ENCODE assay signal across 17 mouse cellular contexts in the genomic region with DNA sequence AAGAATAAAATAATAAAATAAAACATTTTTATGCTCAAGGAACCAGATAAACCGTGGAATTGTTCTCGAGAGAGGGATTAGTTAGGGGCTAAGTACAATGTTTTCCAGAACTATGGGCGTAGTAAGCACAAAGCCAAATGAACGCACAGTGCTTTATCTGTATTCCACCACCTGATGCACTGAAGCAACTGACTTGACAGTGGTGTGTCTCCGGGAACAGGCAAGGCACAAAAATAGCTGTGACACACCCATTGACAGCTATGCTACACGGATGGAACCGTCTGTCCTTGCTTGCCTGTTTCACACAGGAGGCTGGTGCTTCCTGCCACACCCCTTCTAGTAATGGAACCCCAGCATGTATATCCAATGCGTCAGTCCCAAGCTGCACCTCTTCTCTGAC. TPM values are rescaled to one million over a fixed set of nuclear protein-coding genes. Genes with fewer than 3 reads are reported as not detected.
A peak's percentile ranks its signal among the peaks of the same experiment; 100 is the strongest.
DNase-seq lines count a peak whose midpoint lies in the region; ATAC-seq and TF ChIP-seq lines count a peak whose summit lies in the region.
"Had no signal": no experiment of that assay in that cellular context is flagged by ENCODE, and none has a peak within 500 bp of the region (broad histone marks: within the 10 kb centered on the region; RNA-seq: fewer than 3 reads in every experiment).

No protein-coding gene starts in this region.

- peak overlapping the region; percentile 87; the same call in 1 of the 2 replicates for H3K27ac ChIP-seq in kidney, embryonic 15.5 days
- peak overlapping the region; percentile 89 for H3K27ac ChIP-seq in limb, embryonic 10.5 days
- H3K27ac ChIP-seq in liver, embryonic 12.5 days, result peak overlapping the region; percentile 49
- no peak overlapping the region for H3K27ac ChIP-seq in cerebellum, adult 2 months (ENCODE audit: insufficient read depth, low read length)
- no peak overlapping the region for H3K27ac ChIP-seq in heart, embryonic 10.5 days
- H3K27ac ChIP-seq: left cerebral cortex, adult 2 months; midbrain, embryonic 10.5 days had no signal

- TF ChIP-seq CTCF in cerebellum, adult 2 months (IDR thresholded peaks at IDR 0.05; ENCODE audit: borderline replicate concordance, insufficient read depth, low read depth, low read length), result no peak

- WGBS in kidney, embryonic 15.5 days, result 91% methylated on average over 8 of the region's 8 CpGs
- 86% methylated on average over 8 of the region's 8 CpGs for WGBS in limb, embryonic 10.5 days
- 31% methylated on average over 8 of the region's 8 CpGs for WGBS in liver, embryonic 12.5 days (ENCODE audit: insufficient replicate concordance)
- WGBS in cerebellum, adult 2 months, result 94% methylated on average over 8 of the region's 8 CpGs
- WGBS in heart, embryonic 10.5 days, result 68% methylated on average over 8 of the region's 8 CpGs

- DNase-seq in kidney, postnatal 36 days, result no peak
- no peak for DNase-seq in limb, embryonic 10.5 days (ENCODE audit: low spot score)
- no peak for DNase-seq in cerebellum, adult 2 months
- no peak for DNase-seq in heart, embryonic 10.5 days (ENCODE audit: low spot score)
- DNase-seq in heart, postnatal 4 days, result no peak
- DNase-seq: adrenal gland, postnatal 14 days; cerebellum, adult 8-10 months; heart, adult 18-20 months; lung, postnatal 14 days; thymus, adult 18-20 months had no signal

- H3K79me2 ChIP-seq in myocyte (ENCODE audit: control insufficient read depth, insufficient read depth), result no peaks in the 10 kb centered on the region

- ATAC-seq in kidney, embryonic 15.5 days (replicated peaks; ENCODE audit: low FRiP score), result no peak
- ATAC-seq in liver, embryonic 12.5 days, result peak; percentile 88

- H3K27me3 ChIP-seq in kidney, embryonic 15.5 days, result no peaks in the 10 kb centered on the region
- no peaks in the 10 kb centered on the region for H3K27me3 ChIP-seq in limb, embryonic 10.5 days (ENCODE audit: low read depth, poor library complexity, severe bottlenecking)
- H3K27me3 ChIP-seq in liver, embryonic 12.5 days (replicated peaks), result no peaks in the 10 kb centered on the region
- no peaks in the 10 kb centered on the region for H3K27me3 ChIP-seq in myocyte (ENCODE audit: control insufficient read depth, insufficient read depth, insufficient read length)
- no peaks in the 10 kb centered on the region for H3K27me3 ChIP-seq in cerebellum, adult 2 months (ENCODE audit: control insufficient read depth, insufficient read depth, low read length)
- no peaks in the 10 kb centered on the region for H3K27me3 ChIP-seq in heart, embryonic 10.5 days (ENCODE audit: insufficient read depth, poor library complexity, severe bottlenecking)

- H3ac ChIP-seq in myocyte (ENCODE audit: control insufficient read depth, insufficient read length), result no peak overlapping the region

- H3K4me3 ChIP-seq in kidney, embryonic 15.5 days (replicated peaks), result no peak overlapping the region
- no peak overlapping the region for H3K4me3 ChIP-seq in limb, embryonic 10.5 days
- H3K4me3 ChIP-seq in liver, embryonic 12.5 days, result no peak overlapping the region
- H3K4me3 ChIP-seq in myocyte, result no peak overlapping the region
- H3K4me3 ChIP-seq in cerebellum, adult 2 months (replicated peaks; ENCODE audit: insufficient read depth, low read depth, low read length), result no peak overlapping the region
- H3K4me3 ChIP-seq in heart, embryonic 10.5 days, result no peak overlapping the region
- H3K4me3 ChIP-seq: erythroblast, embryonic 14.5 days; left cerebral cortex, adult 2 months; midbrain, embryonic 10.5 days had no signal

- H3K9ac ChIP-seq in kidney, embryonic 15.5 days, result no peak overlapping the region
- H3K9ac ChIP-seq in liver, embryonic 12.5 days, result no peak overlapping the region

- no peak for TF ChIP-seq POLR2A in myocyte (IDR thresholded peaks at IDR 0.05; ENCODE audit: insufficient read length, low read depth)
- TF ChIP-seq POLR2A in cerebellum, adult 2 months (IDR thresholded peaks at IDR 0.05; ENCODE audit: borderline replicate concordance, insufficient read depth, low read length), result no peak

- H3K4me1 ChIP-seq in kidney, embryonic 15.5 days, result peaks cover 43% of the 10 kb centered on the region
- peaks cover 63% of the 10 kb centered on the region for H3K4me1 ChIP-seq in limb, embryonic 10.5 days
- peaks cover 33% of the 10 kb centered on the region for H3K4me1 ChIP-seq in liver, embryonic 12.5 days
- H3K4me1 ChIP-seq in cerebellum, adult 2 months (ENCODE audit: control insufficient read depth, insufficient read depth, low read length), result no peaks in the 10 kb centered on the region
- peaks cover 40% of the 10 kb centered on the region for H3K4me1 ChIP-seq in heart, embryonic 10.5 days

- 0 out of 2 replicates have a peak, but pooled peaks cover under 1% of the 10 kb centered on the region for H3K9me3 ChIP-seq in kidney, embryonic 15.5 days (replicated peaks)
- no peaks in the 10 kb centered on the region for H3K9me3 ChIP-seq in limb, embryonic 10.5 days (replicated peaks)
- H3K9me3 ChIP-seq in liver, embryonic 12.5 days (replicated peaks), result peaks cover 2% of the 10 kb centered on the region
- H3K9me3 ChIP-seq in heart, embryonic 10.5 days, result no peaks in the 10 kb centered on the region

- H3K4me2 ChIP-seq in kidney, embryonic 15.5 days, result no peak overlapping the region
- H3K4me2 ChIP-seq in liver, embryonic 12.5 days, result 0 out of 2 replicates have a peak overlapping the region, but pooled peaks have one; percentile 6
- no peak overlapping the region for H3K4me2 ChIP-seq in myocyte (ENCODE audit: low read depth)

- no peaks in the 10 kb centered on the region for H3K36me3 ChIP-seq in kidney, embryonic 15.5 days
- H3K36me3 ChIP-seq in limb, embryonic 10.5 days, result no peaks in the 10 kb centered on the region
- no peaks in the 10 kb centered on the region for H3K36me3 ChIP-seq in liver, embryonic 12.5 days
- no peaks in the 10 kb centered on the region for H3K36me3 ChIP-seq in myocyte (ENCODE audit: control insufficient read depth, insufficient read depth)
- H3K36me3 ChIP-seq in heart, embryonic 10.5 days, result no peaks in the 10 kb centered on the region
- H3K36me3 ChIP-seq: midbrain, embryonic 10.5 days had no signal

TF ChIP-seq in myocyte, 11 proteins besides CTCF, POLR2A, EP300 and RAD21:
- 0 out of 2 replicates have a peak, but pooled peaks have one; percentile 12 for TF ChIP-seq CEBPB (IDR thresholded peaks at IDR 0.05; ENCODE audit: insufficient read depth, poor library complexity, severe bottlenecking)
- no peak for TF ChIP-seq USF1 (IDR thresholded peaks at IDR 0.05; ENCODE audit: low read depth)
- TF ChIP-seq MYOG (IDR thresholded peaks at IDR 0.05; ENCODE audit: control insufficient read depth in 1 of 3, insufficient read depth in 1 of 3, insufficient read length in 2 of 3, low read depth in 2 of 3), result peak in 1 of 3 experiments; percentile 84
- no peak for TF ChIP-seq POLR2AphosphoS2 (IDR thresholded peaks at IDR 0.05; ENCODE audit: insufficient read length, low read depth)
- no peak for TF ChIP-seq E2F4 (IDR thresholded peaks at IDR 0.05; ENCODE audit: insufficient read depth)
- no peak for TF ChIP-seq REST (IDR thresholded peaks at IDR 0.05; ENCODE audit: insufficient read depth, insufficient read length)
- peak in 2 of 3 experiments; percentile 60 to 85 for TF ChIP-seq MYOD1 (IDR thresholded peaks at IDR 0.05; ENCODE audit: control insufficient read depth in 1 of 3, insufficient read length in 2 of 3, low read depth in 2 of 3)
- TF ChIP-seq MAX (IDR thresholded peaks at IDR 0.05; ENCODE audit: low read depth), result no peak
- TF ChIP-seq TCF12 (IDR thresholded peaks at IDR 0.05; ENCODE audit: insufficient read depth, poor library complexity, severe bottlenecking), result no peak
- TF ChIP-seq SRF (IDR thresholded peaks at IDR 0.05; ENCODE audit: control insufficient read depth, insufficient read length, low read depth), result no peak
- no peak for TF ChIP-seq TCF3 (IDR thresholded peaks at IDR 0.05; ENCODE audit: insufficient read length, low read depth)

RNA-seq across cellular contexts. Expression of a gene that starts 29.3 kb away (rescaled TPM):
- 13.7 and 15.4 TPM in 2 replicates for polyA plus RNA-seq in kidney, embryonic 15.5 days (2015; fragmentation: Nextera tagmentation; extraction: Ambion mirVana)
- 13.2 and 13.7 TPM in 2 replicates for polyA plus RNA-seq in limb, embryonic 10.5 days (2016; fragmentation: Nextera tagmentation; extraction: Ambion mirVana)
- polyA plus RNA-seq in liver, embryonic 12.5 days (2016; fragmentation: Nextera tagmentation; extraction: Ambion mirVana), result 2.1 TPM in 2 replicates
- 4.4 TPM for polyA plus RNA-seq in myocyte (2012; fragmentation: generic; extraction: Trizol)
- polyA plus RNA-seq in cerebellum, adult 2 months (2012; rRNA removed), result 1.9 and 2.1 TPM in 2 replicates
- 6.8 and 8.3 TPM in 2 replicates for polyA plus RNA-seq in heart, embryonic 10.5 days (2016; fragmentation: Nextera tagmentation; extraction: Ambion mirVana)
- total RNA-seq in heart, postnatal 4 days (2021), result 1 to 10 TPM; 3.8 to 5.6 TPM
- polyA plus RNA-seq: erythroblast, embryonic 14.5 days had no signal

RNA-seq across cellular contexts. Expression of a gene that starts 55.2 kb away (rescaled TPM):
- polyA plus RNA-seq in kidney, embryonic 15.5 days (2015; fragmentation: Nextera tagmentation; extraction: Ambion mirVana), result 22.9 TPM in 2 replicates
- 57.2 and 66.6 TPM in 2 replicates for polyA plus RNA-seq in limb, embryonic 10.5 days (2016; fragmentation: Nextera tagmentation; extraction: Ambion mirVana)
- polyA plus RNA-seq in liver, embryonic 12.5 days (2016; fragmentation: Nextera tagmentation; extraction: Ambion mirVana), result 1.8 and 3.6 TPM in 2 replicates
- polyA plus RNA-seq in myocyte (2012; fragmentation: generic; extraction: Trizol), result 21.3 TPM
- 11.1 and 11.3 TPM in 2 replicates for polyA plus RNA-seq in cerebellum, adult 2 months (2012; rRNA removed)
- polyA plus RNA-seq in heart, embryonic 10.5 days (2016; fragmentation: Nextera tagmentation; extraction: Ambion mirVana), result 7.5 and 11.5 TPM in 2 replicates
- 10 to 100 TPM; 14.9 to 16.7 TPM for total RNA-seq in heart, postnatal 4 days (2021)
- total RNA-seq: liver, adult 2 months had no signal

Comparison
In these comparisons a context has a peak if more than half of its experiments do, and no peak if none do; other contexts are left out.
1. H3K27ac ChIP-seq: peak in kidney, embryonic 15.5 days (single experiment), limb, embryonic 10.5 days (single experiment) and liver, embryonic 12.5 days (single experiment); none in cerebellum, adult 2 months (single experiment) and heart, embryonic 10.5 days (single experiment).